Mouse (Mus musculus) adrenal gland (tissue): Measurements from ENCODE around the gene Sept9.

ENCODE experiments used
- intact Hi-C: fragments of 180-260 bp; cut with DNase I; formaldehyde crosslinking; loops from one replicate; pipeline ENCODE4 v1.15.1; 2025

Gene Sept9

DNA sequence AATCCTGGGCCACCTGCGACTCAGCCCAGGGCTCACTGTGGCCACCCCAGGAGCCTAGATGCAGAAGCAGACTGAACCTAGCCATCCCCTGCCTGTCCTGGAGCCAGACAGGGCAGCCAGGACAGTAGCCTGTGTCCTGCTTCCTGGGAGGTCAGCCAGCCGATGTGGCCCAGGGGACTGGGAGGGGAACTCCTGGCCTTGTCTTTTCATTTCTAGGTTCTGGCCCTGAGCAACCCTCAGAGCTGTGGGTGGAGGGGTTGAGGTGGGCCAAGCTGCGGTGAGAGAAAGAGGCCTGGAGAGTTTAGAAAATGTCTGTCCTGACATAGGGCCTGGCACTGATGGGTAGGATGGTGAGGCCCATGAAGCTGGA, 110.4 kb downstream of the Sept9 start:
- intact Hi-C loops: loop anchor here (5.0 kb wide), 2 partner anchors 43 to 73 kb away; no protein-coding TSS in a partner anchor

DNA sequence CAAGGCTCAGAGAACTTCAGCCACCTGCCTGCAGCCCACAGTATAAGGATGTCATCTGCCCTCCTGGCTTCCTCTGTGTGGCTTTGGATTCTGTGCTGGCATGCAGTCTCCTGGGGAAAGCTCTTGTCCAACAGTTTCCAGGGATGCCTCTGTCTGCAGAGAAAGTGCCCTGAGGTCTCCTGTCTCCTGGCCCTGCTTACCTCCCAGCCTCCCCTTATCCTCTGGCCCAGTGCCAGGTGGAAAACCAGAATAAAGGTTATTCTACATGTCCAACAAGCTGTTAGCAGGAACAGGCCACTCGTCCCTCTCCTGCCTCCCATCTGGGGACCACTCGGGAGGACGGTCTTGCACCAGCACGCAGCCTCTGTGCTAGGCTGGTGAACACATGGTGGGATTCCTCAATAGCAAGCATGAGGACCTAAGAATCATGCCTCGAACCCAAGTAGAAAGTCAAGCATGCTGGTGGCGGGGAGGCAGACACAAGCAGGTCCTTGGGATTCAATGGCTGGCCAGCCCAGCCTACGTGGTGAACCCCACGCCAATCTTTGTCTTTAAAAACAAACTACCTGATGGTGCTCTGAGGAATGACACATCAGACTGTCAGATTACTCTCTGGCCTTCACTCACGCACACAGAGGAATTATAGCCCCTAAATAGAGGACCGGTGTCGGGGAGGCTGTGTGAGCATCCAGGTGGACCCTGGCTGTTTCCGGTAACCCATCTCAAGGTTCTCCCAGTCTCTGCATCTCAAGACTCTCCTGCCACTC, 111.1 kb downstream of the Sept9 start:
- intact Hi-C loops: loop anchor here (5.0 kb wide), 2 partner anchors 43 to 73 kb away; no protein-coding TSS in a partner anchor

DNA sequence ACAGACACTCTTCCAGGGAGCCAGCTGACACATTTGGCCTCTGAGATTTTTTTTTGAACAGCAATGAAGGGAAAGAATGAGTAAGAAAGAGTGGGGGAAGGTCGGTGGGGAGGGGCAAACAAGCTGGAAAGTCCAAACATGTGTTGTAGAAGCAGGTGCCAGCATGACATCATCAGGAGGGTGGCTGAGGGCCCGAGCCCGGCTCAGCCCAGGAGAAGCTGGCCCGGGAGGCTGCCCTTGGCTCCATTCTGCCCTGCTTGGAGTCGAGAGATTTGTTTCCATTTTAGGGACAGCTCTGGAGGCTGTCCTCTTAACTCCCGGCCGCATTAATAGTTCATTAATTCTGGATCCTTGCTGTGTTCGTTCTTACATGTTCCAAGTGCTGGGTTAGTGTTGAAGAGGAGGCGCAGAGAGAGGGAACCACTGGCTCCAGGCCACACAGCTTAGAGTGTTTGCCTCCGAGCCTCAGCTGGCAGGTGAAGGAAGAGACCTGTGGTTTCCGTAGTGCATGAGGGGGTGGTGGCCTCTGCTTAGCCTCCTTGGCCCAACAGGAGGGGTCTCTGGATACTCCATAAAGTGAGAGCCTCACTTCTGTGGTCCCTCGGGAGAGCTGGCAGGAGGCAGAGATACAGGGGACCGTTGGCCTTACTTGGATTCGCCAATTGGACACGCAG, 111.8 kb downstream of the Sept9 start:
- intact Hi-C loops: loop anchor here (5.0 kb wide), 2 partner anchors 44 to 74 kb away; no protein-coding TSS in a partner anchor

DNA sequence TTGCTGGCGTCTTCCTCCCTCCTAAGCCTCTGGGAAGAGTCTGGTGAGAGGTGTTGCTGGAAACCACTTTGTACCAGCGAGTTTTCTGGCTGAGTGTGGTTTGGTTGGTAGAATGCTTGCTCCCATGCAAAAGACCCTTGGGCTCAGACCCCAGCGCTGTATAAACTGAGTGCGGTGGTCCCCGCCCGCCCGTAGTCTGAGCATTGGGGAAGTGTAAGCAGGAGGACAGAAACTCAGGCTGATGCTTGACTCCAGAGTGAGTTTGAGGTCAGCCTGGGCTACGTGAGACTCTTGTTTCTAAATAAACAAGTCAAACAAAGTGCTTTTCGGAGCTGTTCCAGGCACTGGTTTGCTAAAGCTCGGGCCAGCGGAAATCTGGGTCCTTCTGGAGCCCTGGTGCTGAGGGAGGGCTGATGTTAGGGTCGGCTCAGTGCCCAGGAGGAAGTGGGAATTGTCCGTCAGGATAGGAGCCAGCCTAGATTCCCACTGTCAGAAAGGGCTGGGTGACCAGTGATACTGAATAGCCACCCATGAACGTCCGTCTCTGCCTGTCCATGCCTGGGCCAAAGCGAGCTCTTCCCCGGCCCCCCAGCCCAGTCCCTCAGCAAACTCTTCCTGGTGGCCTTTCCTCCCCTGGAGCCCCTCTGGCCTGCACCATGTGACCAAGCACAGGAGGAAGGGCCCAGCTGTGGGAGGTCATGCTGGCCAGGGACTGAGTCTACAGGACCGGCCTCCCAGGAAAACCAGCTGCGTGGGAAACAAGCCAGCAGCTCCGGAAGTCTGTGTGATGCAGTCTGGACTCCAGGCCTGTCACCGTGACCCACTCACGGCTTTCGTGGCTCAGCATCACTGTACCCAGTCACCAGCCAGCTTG, 112.8 kb downstream of the Sept9 start:
- intact Hi-C loops: loop anchor here (5.0 kb wide), 2 partner anchors 45 to 75 kb away; no protein-coding TSS in a partner anchor

DNA sequence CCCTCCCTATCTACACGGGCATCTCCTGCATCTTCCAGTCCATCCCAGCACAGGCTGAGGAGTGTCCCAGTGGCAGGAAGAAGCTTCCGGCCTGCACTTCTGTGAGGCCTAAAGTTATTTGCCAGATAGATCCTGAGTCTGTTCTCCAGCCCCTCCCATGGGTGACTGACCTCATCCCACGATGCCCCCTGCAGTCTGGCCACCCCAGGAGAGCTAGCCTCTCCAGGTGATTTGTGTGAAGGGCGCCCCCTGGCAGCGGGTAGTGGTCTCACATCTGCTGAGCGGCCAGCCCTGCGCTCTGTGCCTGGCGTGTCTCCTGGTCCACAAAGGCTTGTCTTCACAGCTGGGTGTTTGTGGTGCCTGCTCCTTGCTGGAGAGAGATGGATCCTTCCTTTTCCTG, 113.5 kb downstream of the Sept9 start:
- intact Hi-C loops: loop anchor here (5.0 kb wide), 2 partner anchors 46 to 76 kb away; no protein-coding TSS in a partner anchor

- intact Hi-C loops: loop anchor here (5.0 kb wide), 2 partner anchors 46 to 76 kb away; no protein-coding TSS in a partner anchor
Measured at GRCm38 (mm10) chr11:117313446-117313845, 114.0 kb downstream of the Sept9 start.

DNA sequence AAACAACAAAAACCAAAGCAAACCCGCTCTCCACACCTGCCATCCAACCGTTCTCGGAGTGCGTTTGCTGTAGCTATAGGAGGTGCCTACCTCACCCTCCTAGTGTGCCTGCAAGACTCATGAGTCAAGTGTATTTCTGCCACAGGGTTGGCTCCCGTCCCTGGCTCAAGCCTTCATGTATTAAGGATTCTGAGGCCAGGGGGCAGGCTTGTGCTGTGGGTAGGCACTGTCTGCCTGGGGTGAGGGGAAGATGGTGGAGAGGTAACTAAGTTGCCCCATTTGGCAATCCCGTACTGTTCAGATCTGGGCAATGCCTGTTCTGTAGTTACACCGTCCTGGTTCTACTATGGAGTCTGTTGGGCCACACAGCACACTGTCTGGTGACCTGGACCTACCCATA, 114.6 kb downstream of the Sept9 start:
- intact Hi-C loops: loop anchor here (2.0 to 5.0 kb wide), 3 partner anchors 45 to 77 kb away; no protein-coding TSS in a partner anchor

GRCm38 (mm10) chr11:117314520-117314919, 115.1 kb downstream of the Sept9 start:
- intact Hi-C loops: loop anchor here (2.0 to 5.0 kb wide), 3 partner anchors 44 to 77 kb away; no protein-coding TSS in a partner anchor

DNA sequence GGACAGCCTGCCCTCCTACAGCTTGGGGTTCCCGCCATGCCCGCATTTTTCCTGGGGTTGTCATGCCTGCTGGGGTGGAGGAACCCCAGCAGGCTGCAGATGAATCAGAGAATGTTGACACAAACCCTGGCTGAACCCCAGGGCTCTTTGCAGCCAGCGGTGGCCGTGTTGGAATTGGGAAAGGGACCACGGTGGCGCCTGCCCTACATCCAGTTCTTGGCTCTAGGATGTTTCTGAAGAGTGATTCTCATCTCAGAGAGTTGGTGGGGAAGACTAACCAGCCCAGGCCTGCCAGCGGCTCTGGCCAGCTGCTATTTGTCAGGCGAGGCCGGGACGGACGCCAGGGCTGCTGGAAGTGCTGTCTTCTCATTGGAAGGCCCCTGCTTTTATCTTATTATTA, 115.8 kb downstream of the Sept9 start:
- intact Hi-C loops: loop anchor here (2.0 kb wide), 1 partner anchor 43 kb away; no protein-coding TSS in a partner anchor

GRCm38 (mm10) chr11:117316441-117317331, 117.2 kb downstream of the Sept9 start:
- intact Hi-C loops: no loop called here

DNA sequence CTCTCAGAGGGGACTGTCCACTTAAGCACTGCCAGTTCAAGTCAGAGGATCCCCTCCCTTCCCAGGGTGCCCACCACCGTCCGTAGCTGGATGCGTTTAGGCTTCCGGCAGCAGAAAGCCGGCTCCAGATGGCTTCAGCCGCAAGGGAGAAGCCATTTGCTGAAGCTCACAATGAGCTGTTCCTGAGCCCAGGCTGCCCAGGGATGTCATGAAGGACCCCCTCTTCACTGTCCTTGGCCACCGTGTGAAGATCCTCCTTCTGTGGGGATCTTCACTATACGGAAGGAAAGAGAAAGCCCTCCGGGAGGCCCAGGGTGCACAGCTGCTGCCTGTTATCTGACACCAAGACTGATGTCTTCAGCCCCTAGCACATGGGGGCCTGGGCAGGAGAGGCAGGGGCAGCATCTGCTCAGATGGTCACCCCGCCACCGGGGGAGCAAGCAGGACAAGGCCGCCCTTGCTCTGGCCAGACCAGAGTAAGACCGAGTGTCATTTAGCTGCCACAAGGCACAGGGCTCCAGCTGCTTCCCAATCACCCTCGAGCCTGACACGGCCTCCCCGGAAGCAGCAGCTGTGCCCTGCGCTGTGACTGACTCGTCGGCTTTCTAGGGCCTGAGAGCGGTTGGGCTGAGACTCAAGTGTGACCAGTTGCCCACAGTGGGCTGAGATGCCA, 118.1 kb downstream of the Sept9 start:
- intact Hi-C loops: no loop called here

DNA sequence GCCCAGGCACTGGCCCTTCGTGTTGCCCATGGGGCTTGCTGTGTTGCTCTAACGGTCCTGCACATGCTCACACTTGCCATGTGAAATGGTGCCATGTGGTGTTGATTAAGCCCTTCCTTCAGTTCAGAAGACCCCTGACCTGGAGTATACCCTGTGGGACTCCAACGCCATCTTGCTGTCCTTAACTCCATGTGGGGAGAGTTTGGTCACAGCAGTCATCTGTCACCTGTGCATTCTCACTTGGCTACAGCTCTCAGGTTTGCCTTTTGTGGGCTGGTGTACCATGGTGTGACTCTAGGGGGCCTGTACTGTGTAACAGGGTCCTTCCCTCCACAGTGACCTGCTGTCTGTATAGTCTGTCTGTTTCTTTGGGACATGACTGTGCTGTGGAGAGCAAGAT, 118.7 kb downstream of the Sept9 start:
- intact Hi-C loops: no loop called here

DNA sequence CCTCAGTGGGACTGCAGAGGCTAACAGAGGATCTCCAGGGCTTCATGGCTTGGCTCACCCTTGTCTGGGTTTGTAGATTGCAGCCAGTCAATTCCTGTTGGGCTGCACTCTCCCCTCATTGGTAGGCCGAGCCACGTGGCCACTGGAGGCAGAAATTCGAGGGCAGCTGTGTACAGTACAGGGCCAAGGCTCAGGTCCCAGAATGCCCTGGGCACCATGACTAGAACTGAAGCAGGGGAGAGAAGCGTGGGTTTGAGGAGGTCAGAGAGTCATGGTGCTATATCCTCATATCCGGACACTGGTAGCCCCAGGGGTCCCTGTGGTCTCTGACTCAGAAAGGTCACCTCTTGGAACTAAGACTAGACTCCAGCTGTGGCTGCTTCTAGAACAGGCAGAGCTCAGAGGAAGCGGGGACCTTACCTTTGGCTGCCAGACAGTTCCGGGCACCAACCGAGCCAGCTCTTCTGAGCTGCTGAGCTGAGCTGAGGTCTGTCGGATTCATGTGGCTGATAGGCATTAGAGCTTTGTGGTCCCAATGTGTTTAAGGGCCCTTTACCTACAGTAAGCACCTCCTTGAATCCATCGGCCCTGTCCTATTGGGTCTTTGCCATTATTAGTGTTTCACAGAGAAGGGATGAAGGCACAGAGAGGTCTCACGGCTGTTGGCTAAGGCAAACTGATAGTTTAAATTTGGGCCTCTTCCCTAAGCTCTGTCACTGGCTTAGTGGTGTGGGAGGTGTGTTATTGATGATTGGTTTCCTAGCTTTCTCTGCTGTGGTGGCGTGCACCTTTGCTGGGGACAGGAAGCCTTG, 119.5 kb downstream of the Sept9 start:
- intact Hi-C loops: no loop called here

GRCm38 (mm10) chr11:117319543-117320335, 120.3 kb downstream of the Sept9 start:
- intact Hi-C loops: loop anchor here (1.0 kb wide), 1 partner anchor 12 kb away; no protein-coding TSS in a partner anchor

- intact Hi-C loops: loop anchor here (1.0 kb wide), 1 partner anchor 11 kb away; no protein-coding TSS in a partner anchor
Measured at GRCm38 (mm10) chr11:117320482-117320881, 121.0 kb downstream of the Sept9 start.

DNA sequence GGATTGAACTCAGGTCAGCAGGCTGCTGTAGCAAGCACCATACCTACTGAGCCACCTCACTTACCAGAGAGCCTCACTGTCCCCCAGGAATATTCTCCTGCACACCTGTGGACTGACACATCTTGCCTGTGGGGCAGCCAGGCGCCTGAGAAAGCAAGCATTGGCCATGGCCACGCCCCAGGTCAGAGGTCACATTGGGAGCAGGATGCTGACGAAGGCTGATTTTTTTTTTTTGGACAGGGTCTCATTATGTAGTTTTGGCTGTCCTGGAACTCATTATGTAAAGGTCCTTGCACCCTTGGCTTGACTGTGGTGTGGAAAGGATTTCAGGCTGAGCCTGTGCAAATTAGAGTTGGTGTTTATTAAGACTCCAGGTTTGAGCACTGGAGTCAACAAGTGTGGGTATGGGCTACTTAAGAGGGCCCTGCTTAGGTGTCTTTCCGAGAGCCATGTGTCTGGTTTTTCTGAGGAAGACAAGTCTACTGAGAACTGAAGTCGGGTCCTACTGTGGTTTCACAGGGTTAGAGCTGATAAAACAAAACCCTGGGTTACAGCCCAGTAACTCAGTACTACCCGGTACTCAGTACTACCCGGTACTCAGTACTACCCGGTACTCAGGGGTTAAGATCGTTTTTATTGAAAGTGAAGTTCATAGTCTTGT, 122.0 kb downstream of the Sept9 start:
- intact Hi-C loops: no loop called here

DNA sequence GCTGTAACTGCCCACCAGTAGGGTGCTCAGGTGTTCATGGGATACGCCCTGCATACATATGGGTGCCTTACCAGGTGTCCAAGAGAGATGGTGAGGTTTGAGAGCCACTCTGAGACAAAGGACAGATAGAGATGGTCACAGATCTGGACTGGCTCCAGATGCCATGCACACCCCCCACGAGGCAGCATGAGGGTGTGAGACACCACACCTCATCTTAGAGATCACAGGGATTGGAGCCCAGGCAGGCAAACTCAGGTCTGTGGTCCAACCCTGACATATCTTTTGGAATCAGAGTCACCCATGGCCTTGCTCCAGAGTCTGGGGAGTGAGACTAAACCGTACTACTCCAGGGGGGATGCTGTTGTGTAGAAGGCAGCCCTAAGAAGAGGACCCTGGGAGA, 122.8 kb downstream of the Sept9 start:
- intact Hi-C loops: no loop called here
